Mouse (Mus musculus): ENCODE results near the gene Cep164.
"Not testable (repeated sequence)": the region's sequence is repeated elsewhere in the genome, so short reads cannot be mapped to it uniquely, and the experiment has no call there.

Cep164 gene

DNA sequence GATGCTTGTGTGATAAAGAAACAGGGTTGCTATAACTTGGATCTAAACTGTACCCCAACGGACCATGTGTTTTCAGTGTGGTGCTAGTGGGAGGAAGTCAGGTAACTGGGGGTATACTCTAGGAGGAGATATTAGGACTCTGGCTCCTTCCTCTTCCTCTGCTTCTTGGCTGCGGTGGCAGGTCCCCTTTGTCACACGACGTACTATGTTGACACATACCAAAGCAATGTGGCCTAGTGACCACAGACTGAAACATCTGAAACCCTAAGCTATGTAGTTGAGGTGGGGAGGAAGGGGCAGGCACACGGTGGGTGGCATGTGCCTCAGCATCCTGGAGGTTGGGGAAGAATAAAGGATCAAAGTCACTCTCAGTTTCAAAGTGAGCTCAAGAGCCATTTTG lies 22.8 kb upstream of the Cep164 start:
- Histone ChIP-seq H3K9me3 (ENCODE audit: low read length) (no peaks in the 10 kb centered on the region), H3K4me1 (replicated peaks; ENCODE audit: low read depth, low read length) (peaks cover 50% of the 10 kb centered on the region), H3K4me3 (replicated peaks; ENCODE audit: low read length) (no peak overlapping the region), H3K27me3 (ENCODE audit: insufficient read depth, low read length) (no peaks in the 10 kb centered on the region), H3K36me3 (ENCODE audit: insufficient read depth, low read length) (peaks cover 22% of the 10 kb centered on the region)
- no peak for TF ChIP-seq CTCF (conservative IDR thresholded peaks at IDR 0.05; ENCODE audit: low read length)
- TF ChIP-seq NANOG (IDR thresholded peaks at IDR 0.05; ENCODE audit: borderline replicate concordance, low read length) = no peak
- no peak for TF ChIP-seq POU5F1 (IDR thresholded peaks at IDR 0.05; ENCODE audit: borderline replicate concordance, low read length)

DNA sequence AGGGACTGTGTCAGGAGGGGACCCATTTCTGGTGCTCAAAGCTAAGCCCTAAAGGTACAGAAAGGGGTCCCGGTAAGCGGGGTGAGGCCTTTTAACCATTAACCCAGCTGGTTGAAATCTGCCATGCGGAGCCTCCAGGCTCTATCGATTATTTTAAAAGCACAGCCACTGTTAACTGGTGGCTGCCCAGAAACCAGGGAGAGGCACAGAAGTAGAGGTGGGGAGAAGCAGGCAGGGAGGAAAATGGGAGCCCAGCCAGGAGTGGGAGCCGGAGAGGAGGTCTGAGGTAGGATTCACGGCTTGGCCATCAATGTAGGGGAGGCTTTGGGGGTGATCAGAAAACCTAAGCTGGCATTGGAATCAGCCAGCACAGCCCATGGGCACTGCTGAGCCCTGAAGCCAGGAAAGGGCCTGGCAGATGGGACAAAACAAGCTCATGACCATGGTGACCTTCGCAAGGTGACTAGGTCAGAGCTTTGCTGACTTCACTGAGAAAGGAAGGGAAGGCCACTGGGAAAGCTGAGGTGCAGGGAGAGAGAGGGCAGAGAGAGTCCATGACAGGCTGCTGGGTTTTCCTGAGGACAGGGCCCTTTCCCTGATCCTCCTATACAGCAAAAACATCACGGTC lies 22.2 kb upstream of the Cep164 start:
- H3K36me3 ChIP-seq (ENCODE audit: insufficient read depth, low read length) = peaks cover 17% of the 10 kb centered on the region
- H3K9me3 ChIP-seq (ENCODE audit: low read length) = no peaks in the 10 kb centered on the region
- H3K4me1 ChIP-seq (replicated peaks; ENCODE audit: low read depth, low read length) = peaks cover 49% of the 10 kb centered on the region
- H3K4me3 ChIP-seq (replicated peaks; ENCODE audit: low read length) = no peak overlapping the region
- no peak for TF ChIP-seq CTCF (conservative IDR thresholded peaks at IDR 0.05; ENCODE audit: low read length)
- TF ChIP-seq POU5F1 (IDR thresholded peaks at IDR 0.05; ENCODE audit: borderline replicate concordance, low read length) = no peak
- TF ChIP-seq NANOG (IDR thresholded peaks at IDR 0.05; ENCODE audit: borderline replicate concordance, low read length) = no peak
- no peaks in the 10 kb centered on the region for H3K27me3 ChIP-seq (ENCODE audit: insufficient read depth, low read length)

DNA sequence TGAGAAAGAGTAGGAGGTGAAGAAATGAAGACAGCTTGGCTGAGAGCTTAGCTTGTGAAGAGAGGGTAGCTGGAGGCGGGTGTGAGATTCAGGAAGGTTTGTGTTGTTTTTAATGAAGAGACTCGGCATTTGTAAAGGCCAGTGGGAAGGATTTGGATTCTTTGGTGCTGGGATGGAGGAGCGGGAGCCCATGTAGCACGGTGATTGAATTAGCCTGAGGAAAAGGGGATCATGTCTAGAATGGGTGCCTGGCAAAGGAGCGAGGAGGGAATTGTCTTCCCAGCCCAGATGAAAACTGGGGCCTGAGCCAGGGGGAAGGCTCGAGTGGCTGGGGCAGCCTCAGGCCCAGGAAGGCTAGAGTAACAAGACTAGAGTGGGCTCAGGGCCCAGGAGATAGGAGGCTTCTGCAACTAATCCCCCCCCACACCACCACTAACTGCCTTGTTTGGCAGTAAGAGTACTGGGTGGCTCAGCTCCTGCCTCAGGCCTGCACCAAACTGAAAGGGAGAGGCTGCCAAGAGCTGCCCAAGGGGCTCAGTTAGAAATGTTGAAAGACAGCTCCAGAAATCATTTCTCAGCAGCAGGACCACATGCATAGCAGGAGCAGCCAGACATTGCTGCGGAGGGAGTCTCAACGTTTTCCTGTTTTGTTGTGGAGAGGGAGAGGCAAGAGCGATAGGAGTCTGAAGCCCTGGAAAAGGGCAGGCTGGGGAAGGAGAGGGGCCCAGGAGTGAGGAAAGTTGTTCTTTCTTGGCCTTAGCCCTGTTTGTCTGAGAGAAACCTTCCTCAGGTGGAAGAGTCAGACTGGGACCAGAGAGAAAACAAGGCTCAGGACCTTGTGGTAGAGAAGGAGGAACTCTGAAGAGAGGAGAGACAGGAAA lies 21.3 kb upstream of the Cep164 start:
- peaks cover 20% of the 10 kb centered on the region for H3K36me3 ChIP-seq (ENCODE audit: insufficient read depth, low read length)
- TF ChIP-seq POU5F1 (IDR thresholded peaks at IDR 0.05; ENCODE audit: borderline replicate concordance, low read length) (no peak), CTCF (conservative IDR thresholded peaks at IDR 0.05; ENCODE audit: low read length) (no peak), NANOG (IDR thresholded peaks at IDR 0.05; ENCODE audit: borderline replicate concordance, low read length) (no peak)
- no peaks in the 10 kb centered on the region for H3K27me3 ChIP-seq (ENCODE audit: insufficient read depth, low read length)
- no peak overlapping the region for H3K4me3 ChIP-seq (replicated peaks; ENCODE audit: low read length)
- peaks cover 55% of the 10 kb centered on the region for H3K4me1 ChIP-seq (replicated peaks; ENCODE audit: low read depth, low read length)
- H3K9me3 ChIP-seq (ENCODE audit: low read length) = no peaks in the 10 kb centered on the region

DNA sequence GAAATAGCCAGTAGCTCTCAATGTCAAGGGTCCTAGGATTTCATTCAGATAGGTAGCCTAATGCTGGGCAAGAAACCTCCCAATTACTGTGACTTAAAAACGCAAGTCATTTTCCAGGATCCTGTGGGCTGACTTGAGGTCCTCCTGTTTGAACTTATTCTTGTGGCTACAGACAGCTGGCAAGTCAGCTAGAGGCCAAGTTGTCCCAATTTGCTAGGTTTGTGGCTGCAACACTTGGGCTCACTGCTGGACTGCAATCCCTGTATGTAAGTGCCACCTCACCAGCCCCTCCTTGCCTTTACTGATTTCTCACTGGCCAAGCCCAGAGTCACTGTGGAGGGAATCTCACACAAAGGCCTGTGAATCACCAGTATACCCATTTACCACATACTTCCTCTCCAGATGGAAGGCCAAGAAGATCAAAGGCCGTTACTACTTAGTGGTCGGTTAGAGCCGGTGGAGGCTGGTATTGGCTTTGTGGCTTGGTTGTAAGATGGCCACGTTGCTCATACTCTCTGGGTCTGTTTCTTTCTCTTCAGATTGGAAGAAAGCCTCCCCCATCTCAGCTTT lies 18.5 kb upstream of the Cep164 start:
- H3K9me3 ChIP-seq (ENCODE audit: low read length) = no peaks in the 10 kb centered on the region
- TF ChIP-seq POU5F1 (IDR thresholded peaks at IDR 0.05; ENCODE audit: borderline replicate concordance, low read length) (no peak), NANOG (IDR thresholded peaks at IDR 0.05; ENCODE audit: borderline replicate concordance, low read length) (no peak), CTCF (conservative IDR thresholded peaks at IDR 0.05; ENCODE audit: low read length) (no peak)
- H3K4me3 ChIP-seq (replicated peaks; ENCODE audit: low read length) = no peak overlapping the region
- H3K4me1 ChIP-seq (replicated peaks; ENCODE audit: low read depth, low read length) = peaks cover 81% of the 10 kb centered on the region
- no peaks in the 10 kb centered on the region for H3K27me3 ChIP-seq (ENCODE audit: insufficient read depth, low read length)
- H3K36me3 ChIP-seq (ENCODE audit: insufficient read depth, low read length) = 0 out of 2 replicates have a peak, but pooled peaks cover 3% of the 10 kb centered on the region

DNA sequence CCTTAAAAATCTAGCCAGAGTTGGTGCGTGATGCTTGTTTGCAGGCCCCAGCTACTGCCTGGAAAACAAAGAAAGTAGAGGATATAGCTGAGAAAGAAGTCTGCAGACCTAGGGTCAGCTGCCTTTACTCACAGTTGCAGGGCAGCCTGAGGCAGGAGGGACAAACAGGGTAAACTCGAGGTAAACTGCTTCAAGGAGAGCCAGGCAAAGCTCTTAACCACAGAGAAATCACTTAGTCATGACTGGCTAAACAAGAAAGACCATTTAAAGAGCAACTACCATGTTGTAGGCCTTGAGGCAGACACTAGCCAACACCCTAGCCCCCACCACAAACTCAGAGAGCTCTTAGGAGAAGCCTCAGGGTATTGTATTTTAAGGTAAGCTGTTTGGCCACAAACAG lies 17.7 kb upstream of the Cep164 start:
- not testable (repeated sequence) for H3K36me3 ChIP-seq (ENCODE audit: insufficient read depth, low read length); H3K9me3 ChIP-seq (ENCODE audit: low read length); H3K4me3 ChIP-seq (replicated peaks; ENCODE audit: low read length); H3K27me3 ChIP-seq (ENCODE audit: insufficient read depth, low read length)
- H3K4me1 ChIP-seq (replicated peaks; ENCODE audit: low read depth, low read length) = peaks cover 89% of the 10 kb centered on the region

DNA sequence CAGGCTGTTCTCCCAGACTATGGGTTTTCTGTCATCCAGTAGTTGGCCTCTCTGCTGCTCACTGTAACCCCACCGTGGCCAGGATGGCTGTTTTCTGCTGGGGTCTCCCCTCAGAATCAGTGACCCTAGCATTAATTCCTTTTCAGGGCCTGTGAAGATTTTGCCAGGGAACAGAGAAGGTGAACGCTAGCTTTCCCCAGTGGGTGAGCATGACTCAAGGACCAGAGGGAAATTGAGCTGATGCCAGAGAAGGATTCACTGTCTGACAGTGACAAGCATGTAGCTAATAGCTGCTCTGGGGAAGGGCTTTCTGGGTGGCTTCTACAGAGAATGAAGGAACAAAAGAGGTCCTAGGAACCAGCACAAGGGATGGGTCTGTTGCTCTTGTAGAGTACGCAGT lies 17.1 kb upstream of the Cep164 start:
- TF ChIP-seq POU5F1 (IDR thresholded peaks at IDR 0.05; ENCODE audit: borderline replicate concordance, low read length) = no peak
- no peaks in the 10 kb centered on the region for H3K9me3 ChIP-seq (ENCODE audit: low read length)

DNA sequence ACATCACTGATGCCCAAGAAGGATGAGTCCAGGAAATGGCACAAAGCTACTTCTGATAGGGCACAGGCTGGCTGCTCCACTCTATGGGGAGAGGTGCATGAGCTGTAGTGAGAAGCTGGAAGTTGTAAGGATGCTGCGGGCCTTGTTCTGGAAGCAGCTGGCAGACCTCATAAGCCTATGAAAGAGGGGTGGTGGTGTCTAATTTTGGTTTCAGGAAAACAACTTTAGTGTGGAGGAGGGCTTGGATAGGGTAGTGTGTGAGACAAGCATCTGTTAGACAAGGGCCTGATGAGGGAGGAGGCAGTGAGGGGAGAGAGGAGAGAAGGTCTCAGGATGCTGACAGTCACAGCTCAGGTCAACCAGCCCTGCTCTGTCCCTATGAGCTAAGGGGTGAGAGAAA lies 15.3 kb upstream of the Cep164 start:
- H3K9me3 ChIP-seq (ENCODE audit: low read length) = no peaks in the 10 kb centered on the region
- no peak for TF ChIP-seq NANOG (IDR thresholded peaks at IDR 0.05; ENCODE audit: borderline replicate concordance, low read length)
- no peak for TF ChIP-seq POU5F1 (IDR thresholded peaks at IDR 0.05; ENCODE audit: borderline replicate concordance, low read length)
- TF ChIP-seq CTCF (conservative IDR thresholded peaks at IDR 0.05; ENCODE audit: low read length) = no peak
- peaks cover 5% of the 10 kb centered on the region for H3K27me3 ChIP-seq (ENCODE audit: insufficient read depth, low read length)
- H3K36me3 ChIP-seq (ENCODE audit: insufficient read depth, low read length) = 0 out of 2 replicates have a peak, but pooled peaks cover 3% of the 10 kb centered on the region
- peaks cover 91% of the 10 kb centered on the region for H3K4me1 ChIP-seq (replicated peaks; ENCODE audit: low read depth, low read length)
- H3K4me3 ChIP-seq (replicated peaks; ENCODE audit: low read length) = no peak overlapping the region

More for the DNA sequence above, 17.1 kb upstream of the Cep164 start:
- no peaks in the 10 kb centered on the region for H3K27me3 ChIP-seq (ENCODE audit: insufficient read depth, low read length)
- H3K36me3 ChIP-seq (ENCODE audit: insufficient read depth, low read length) = 0 out of 2 replicates have a peak, but pooled peaks cover 3% of the 10 kb centered on the region
- peaks cover 91% of the 10 kb centered on the region for H3K4me1 ChIP-seq (replicated peaks; ENCODE audit: low read depth, low read length)
- H3K4me3 ChIP-seq (replicated peaks; ENCODE audit: low read length) = no peak overlapping the region

DNA sequence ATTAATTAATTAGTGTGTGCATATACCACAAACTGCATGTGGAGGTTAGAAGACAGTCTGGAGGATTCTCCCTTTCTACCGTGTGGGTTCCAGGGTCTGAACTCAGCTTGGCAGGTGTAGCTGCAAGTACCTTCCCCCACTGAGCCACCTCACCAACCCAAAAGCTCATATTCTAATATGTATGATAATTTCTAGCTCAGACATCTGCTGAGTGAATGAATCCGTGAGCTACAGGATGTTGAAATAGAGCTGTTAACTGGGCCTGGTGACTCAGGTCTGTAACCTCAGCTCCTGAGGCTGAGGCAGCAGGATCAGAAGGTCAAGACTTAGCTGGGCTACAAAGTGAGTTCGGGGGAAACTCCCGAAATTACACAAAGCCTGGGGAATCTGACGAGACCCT lies 14.5 kb upstream of the Cep164 start:
- H3K36me3 ChIP-seq (ENCODE audit: insufficient read depth, low read length) = 0 out of 2 replicates have a peak, but pooled peaks cover 3% of the 10 kb centered on the region
- TF ChIP-seq POU5F1 (IDR thresholded peaks at IDR 0.05; ENCODE audit: borderline replicate concordance, low read length) = no peak
- TF ChIP-seq CTCF (conservative IDR thresholded peaks at IDR 0.05; ENCODE audit: low read length) = no peak
- no peak for TF ChIP-seq NANOG (IDR thresholded peaks at IDR 0.05; ENCODE audit: borderline replicate concordance, low read length)
- peaks cover 6% of the 10 kb centered on the region for H3K27me3 ChIP-seq (ENCODE audit: insufficient read depth, low read length)
- H3K9me3 ChIP-seq (ENCODE audit: low read length) = no peaks in the 10 kb centered on the region
- H3K4me1 ChIP-seq (replicated peaks; ENCODE audit: low read depth, low read length) = peaks cover 87% of the 10 kb centered on the region
- no peak overlapping the region for H3K4me3 ChIP-seq (replicated peaks; ENCODE audit: low read length)
